ENCODE assay signal across 43 mouse cellular contexts in genomic region chr6:56996943-56997342, GRCm38 (mm10). TPM values are rescaled to one million over a fixed set of nuclear protein-coding genes. Genes with fewer than 3 reads are reported as not detected.
"Had no signal": no experiment of that assay in that cellular context is flagged by ENCODE, and none has a peak within 500 bp of the region (broad histone marks: within the 10 kb centered on the region; RNA-seq: fewer than 3 reads in every experiment).

Gene Vmn1r6 (plus strand): TSS chr6:56997243.

- H3K27me3 ChIP-seq: heart, embryonic 12.5 days; heart, embryonic 13.5 days; heart, embryonic 15.5 days; hindbrain, embryonic 12.5 days; hindbrain, embryonic 13.5 days; hindbrain, embryonic 15.5 days; intestine, embryonic 15.5 days; kidney, embryonic 15.5 days had no signal

- H3K27ac ChIP-seq: heart, embryonic 13.5 days; heart, embryonic 15.5 days; hindbrain, embryonic 10.5 days; hindbrain, embryonic 12.5 days; hindbrain, embryonic 13.5 days; hindbrain, embryonic 14.5 days; hindbrain, embryonic 15.5 days; hindbrain, postnatal 0 days; intestine, embryonic 15.5 days; kidney, embryonic 15.5 days; kidney, postnatal 0 days; layer of hippocampus, adult 2 months; left cerebral cortex, adult 2 months had no signal

- H3K9me3 ChIP-seq: heart, embryonic 12.5 days; heart, embryonic 13.5 days; heart, embryonic 15.5 days; hindbrain, embryonic 10.5 days; hindbrain, embryonic 12.5 days; hindbrain, embryonic 13.5 days; hindbrain, embryonic 15.5 days; intestine, embryonic 15.5 days; kidney, embryonic 15.5 days had no signal

- H3K4me1 ChIP-seq: heart, embryonic 12.5 days; heart, embryonic 13.5 days; heart, embryonic 15.5 days; hindbrain, embryonic 10.5 days; hindbrain, embryonic 12.5 days; hindbrain, embryonic 13.5 days; hindbrain, embryonic 15.5 days; intestine, embryonic 15.5 days; kidney, embryonic 15.5 days had no signal

- H3K36me3 ChIP-seq: heart, embryonic 12.5 days; heart, embryonic 13.5 days; heart, embryonic 15.5 days; hindbrain, embryonic 10.5 days; hindbrain, embryonic 12.5 days; hindbrain, embryonic 13.5 days; hindbrain, embryonic 15.5 days; intestine, embryonic 15.5 days; kidney, embryonic 15.5 days had no signal

- H3K4me3 ChIP-seq: heart, embryonic 12.5 days; heart, embryonic 13.5 days; heart, embryonic 15.5 days; hindbrain, embryonic 10.5 days; hindbrain, embryonic 12.5 days; hindbrain, embryonic 13.5 days; hindbrain, embryonic 15.5 days; intestine, embryonic 15.5 days; kidney, embryonic 15.5 days; layer of hippocampus, adult 2 months; left cerebral cortex, adult 2 months had no signal

- DNase-seq: heart, postnatal 10 days; heart, postnatal 14 days; heart, postnatal 36 days; heart, postnatal 4 days; kidney, adult 11 months; kidney, adult 18-20 months; kidney, adult 2 months; kidney, adult 8-10 months; kidney, adult 9 months; kidney, postnatal 10 days; kidney, postnatal 14 days; kidney, postnatal 25 days; kidney, postnatal 36 days; kidney, postnatal 4 days; layer of hippocampus, adult 9-11 months; layer of hippocampus, postnatal 36 days had no signal

RNA-seq across cellular contexts. Expression of gene Vmn1r6, which starts in this region (rescaled TPM):
- polyA plus RNA-seq: heart, embryonic 11.5 days; heart, embryonic 12.5 days; heart, embryonic 13.5 days; heart, embryonic 14.5 days; heart, embryonic 15.5 days; heart, embryonic 16.5 days; heart, postnatal 0 days; hindbrain, embryonic 10.5 days; hindbrain, embryonic 11.5 days; hindbrain, embryonic 12.5 days; hindbrain, embryonic 13.5 days; hindbrain, embryonic 14.5 days; hindbrain, embryonic 15.5 days; hindbrain, embryonic 16.5 days; hindbrain, postnatal 0 days; inflammation-experienced regulatory T-cells, adult 6 months; intestine, embryonic 14.5 days; intestine, embryonic 15.5 days; intestine, embryonic 16.5 days; intestine, postnatal 0 days; kidney, adult 2 months; kidney, embryonic 14.5 days; kidney, embryonic 15.5 days; kidney, embryonic 16.5 days; kidney, postnatal 0 days; large intestine, adult 2 months had no signal
